Mouse (Mus musculus) spleen, adult 2 months (tissue): Measurements from ENCODE around the gene Tmem229b.

Source experiments
- CTCF ChIP-seq: fragments of 200-500 bp; IDR thresholded peaks from 2 replicates; pipeline ENCODE4 v1.5.1; 2011; ENCODE audit warnings: mild to moderate bottlenecking, inconsistent platforms; ENCODE audit not compliant: insufficient read depth, insufficient read length, insufficient replicate concordance; ENCODE audit errors: extremely low read depth
- POLR2A ChIP-seq: fragments of 200-500 bp; IDR thresholded peaks from 2 replicates; pipeline ENCODE4 v1.6.1; 2011; ENCODE audit warnings: low read depth, low read length, inconsistent platforms

GRCm38 (mm10) chr12:79007126-79007753 is at the start of gene Tmem229b:
- TF ChIP-seq CTCF (no peak), POLR2A (no peak)
